Mouse (Mus musculus): Measurements from ENCODE around the gene Nek11. TPM values are rescaled to one million over a fixed set of nuclear protein-coding genes. Genes with fewer than 3 reads are reported as not detected.

Gene Nek11
- polyA plus RNA-seq, 1 experiment from 2014 or later = not detected

DNA sequence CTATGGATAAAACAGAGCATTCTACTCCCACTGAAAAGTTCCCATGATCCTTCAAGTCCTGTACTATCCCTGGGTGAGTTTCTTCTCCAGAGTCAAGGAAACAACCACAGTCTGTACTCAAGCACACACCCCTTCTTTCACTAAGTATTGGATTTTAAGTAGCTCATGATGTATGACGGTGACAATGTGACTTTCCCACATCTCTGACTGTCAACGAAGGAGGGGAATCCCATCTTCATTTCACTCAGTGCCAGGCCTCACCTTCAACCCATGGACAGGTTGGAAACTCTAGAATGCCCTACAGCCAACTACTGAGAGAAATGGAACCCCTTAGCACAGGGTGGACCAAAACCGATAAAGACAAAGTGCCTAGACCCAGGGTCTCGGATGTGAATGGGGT lies 29.1 kb downstream of the Nek11 start:
- no peak for ATAC-seq
- Histone ChIP-seq H3K9ac (replicated peaks) (no peak overlapping the region), H3K36me3 (replicated peaks; ENCODE audit: insufficient read depth, low read length) (no peaks in the 10 kb centered on the region), H3K9me3 (ENCODE audit: low read length) (no peaks in the 10 kb centered on the region), H3K27me3 (ENCODE audit: insufficient read depth, low read length) (no peaks in the 10 kb centered on the region), H3K4me1 (ENCODE audit: insufficient read depth) (no peaks in the 10 kb centered on the region), H3K4me2 (ENCODE audit: low read depth, low read length) (no peak overlapping the region), H3K4me3 (ENCODE audit: low read depth, low read length) (no peak overlapping the region), H3K27ac (ENCODE audit: low read depth) (no peak overlapping the region)
- TF ChIP-seq CTCF (IDR thresholded peaks at IDR 0.05; ENCODE audit: low read depth) (no peak), EP300 (IDR thresholded peaks at IDR 0.05; ENCODE audit: low read depth) (no peak)
- DNase-seq = no peak
- 70% methylated on average over 4 of the region's 4 CpGs for WGBS (ENCODE audit: insufficient replicate concordance)

DNA sequence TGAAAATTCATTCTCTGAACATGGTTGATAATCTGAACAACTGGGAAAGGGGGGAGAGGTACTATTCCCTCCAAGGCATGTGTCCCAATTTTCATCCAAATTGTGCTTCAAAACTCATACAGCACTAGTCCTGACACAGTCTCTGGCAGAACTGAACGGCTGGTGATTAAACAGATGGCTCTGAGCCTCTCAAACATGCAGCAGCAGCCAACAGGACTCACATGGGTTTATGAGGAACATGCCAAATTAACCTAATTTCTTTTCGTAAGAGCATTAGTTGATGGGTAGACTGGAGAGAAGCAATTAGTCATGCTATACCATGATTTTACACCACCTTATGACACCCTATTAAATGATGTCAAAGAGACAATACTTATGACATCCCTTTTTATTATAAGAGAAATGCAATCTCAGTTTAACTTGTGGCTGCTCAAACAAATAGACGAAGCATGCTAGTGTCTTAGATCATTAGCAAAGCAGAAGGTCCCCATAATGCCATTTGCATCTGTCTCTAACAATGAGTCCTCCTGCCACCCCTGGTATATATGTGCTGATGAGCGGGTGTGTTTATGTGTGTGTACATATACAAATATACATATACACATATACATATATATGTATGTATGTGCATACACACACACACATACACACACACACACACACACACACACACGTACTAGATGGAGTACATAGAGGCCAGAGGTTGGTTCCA lies 31.6 kb downstream of the Nek11 start:
- DNase-seq (no peak), ATAC-seq (no peak)
- no peak overlapping the region for H3K4me3 ChIP-seq (ENCODE audit: low read depth, low read length)
- no peak overlapping the region for H3K9ac ChIP-seq (replicated peaks)
- H3K27ac ChIP-seq (ENCODE audit: low read depth) = no peak overlapping the region
- H3K4me1 ChIP-seq (ENCODE audit: insufficient read depth) = no peaks in the 10 kb centered on the region
- H3K36me3 ChIP-seq (replicated peaks; ENCODE audit: insufficient read depth, low read length) = no peaks in the 10 kb centered on the region
- H3K9me3 ChIP-seq (ENCODE audit: low read length) = no peaks in the 10 kb centered on the region
- TF ChIP-seq EP300 (IDR thresholded peaks at IDR 0.05; ENCODE audit: low read depth) (no peak), CTCF (IDR thresholded peaks at IDR 0.05; ENCODE audit: low read depth) (no peak)
- no peaks in the 10 kb centered on the region for H3K27me3 ChIP-seq (ENCODE audit: insufficient read depth, low read length)
- H3K4me2 ChIP-seq (ENCODE audit: low read depth, low read length) = no peak overlapping the region
- 71% methylated on average over 5 of the region's 5 CpGs for WGBS (ENCODE audit: insufficient replicate concordance)

DNA sequence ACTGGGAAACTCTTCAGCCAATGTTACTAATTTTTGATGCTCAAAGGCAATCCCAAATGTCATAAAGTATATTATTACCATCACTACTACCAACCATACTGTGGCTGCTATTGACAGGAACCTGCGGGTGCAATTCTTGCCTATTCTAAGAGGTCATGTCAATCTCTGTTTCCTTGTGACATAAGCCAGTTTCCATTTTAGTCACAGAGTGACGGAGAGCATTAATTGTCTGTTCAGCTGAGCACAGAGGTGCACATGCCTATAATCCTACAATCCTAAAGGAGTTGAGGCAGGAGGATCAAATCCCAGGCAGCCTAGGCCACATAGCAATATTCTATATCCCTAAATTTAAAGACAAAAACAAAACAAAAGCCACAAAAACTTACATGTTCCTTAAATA lies 33.1 kb downstream of the Nek11 start:
- TF ChIP-seq EP300 (IDR thresholded peaks at IDR 0.05; ENCODE audit: low read depth) (no peak), CTCF (IDR thresholded peaks at IDR 0.05; ENCODE audit: low read depth) (no peak)
- H3K27ac ChIP-seq (ENCODE audit: low read depth) = no peak overlapping the region
- ATAC-seq (no peak), DNase-seq (no peak)
- H3K9ac ChIP-seq (replicated peaks) = no peak overlapping the region
- no peak overlapping the region for H3K4me2 ChIP-seq (ENCODE audit: low read depth, low read length)
- 76% methylated on average over 2 of the region's 2 CpGs for WGBS (ENCODE audit: insufficient replicate concordance)
- H3K4me1 ChIP-seq (ENCODE audit: insufficient read depth) = no peaks in the 10 kb centered on the region
- no peaks in the 10 kb centered on the region for H3K36me3 ChIP-seq (replicated peaks; ENCODE audit: insufficient read depth, low read length)
- H3K9me3 ChIP-seq (ENCODE audit: low read length) = no peaks in the 10 kb centered on the region
- H3K4me3 ChIP-seq (ENCODE audit: low read depth, low read length) = no peak overlapping the region
- H3K27me3 ChIP-seq (ENCODE audit: insufficient read depth, low read length) = no peaks in the 10 kb centered on the region

DNA sequence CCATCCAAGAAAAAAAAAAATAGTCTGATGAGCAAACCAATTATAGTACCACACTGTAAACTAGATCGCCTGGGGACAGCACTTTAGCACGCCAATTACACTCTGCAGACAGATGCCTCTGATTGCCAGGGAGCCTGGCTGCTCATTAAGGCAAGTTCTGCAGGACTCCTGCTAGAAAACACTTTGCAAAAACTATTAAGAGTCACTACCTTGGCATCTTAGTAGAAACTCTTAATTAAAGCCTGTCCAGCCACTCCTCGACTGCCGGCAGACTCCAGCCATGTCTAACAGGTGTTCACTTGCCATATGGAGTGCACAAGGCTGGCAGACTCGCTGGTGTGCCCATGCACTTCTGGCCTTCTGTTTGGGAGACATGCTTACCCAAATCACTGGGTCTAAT lies 46.3 kb downstream of the Nek11 start:
- ATAC-seq (no peak), DNase-seq (no peak)
- H3K4me3 ChIP-seq (ENCODE audit: low read depth, low read length) = no peak overlapping the region
- WGBS (ENCODE audit: insufficient replicate concordance) = 71% methylated on average over 5 of the region's 5 CpGs
- no peak overlapping the region for H3K27ac ChIP-seq (ENCODE audit: low read depth)
- H3K9ac ChIP-seq (replicated peaks) = no peak overlapping the region
- no peak overlapping the region for H3K4me2 ChIP-seq (ENCODE audit: low read depth, low read length)
- no peaks in the 10 kb centered on the region for H3K36me3 ChIP-seq (replicated peaks; ENCODE audit: insufficient read depth, low read length)
- H3K27me3 ChIP-seq (ENCODE audit: insufficient read depth, low read length) = no peaks in the 10 kb centered on the region
- no peaks in the 10 kb centered on the region for H3K9me3 ChIP-seq (ENCODE audit: low read length)
- TF ChIP-seq CTCF (IDR thresholded peaks at IDR 0.05; ENCODE audit: low read depth) = no peak
- H3K4me1 ChIP-seq (ENCODE audit: insufficient read depth) = no peaks in the 10 kb centered on the region

DNA sequence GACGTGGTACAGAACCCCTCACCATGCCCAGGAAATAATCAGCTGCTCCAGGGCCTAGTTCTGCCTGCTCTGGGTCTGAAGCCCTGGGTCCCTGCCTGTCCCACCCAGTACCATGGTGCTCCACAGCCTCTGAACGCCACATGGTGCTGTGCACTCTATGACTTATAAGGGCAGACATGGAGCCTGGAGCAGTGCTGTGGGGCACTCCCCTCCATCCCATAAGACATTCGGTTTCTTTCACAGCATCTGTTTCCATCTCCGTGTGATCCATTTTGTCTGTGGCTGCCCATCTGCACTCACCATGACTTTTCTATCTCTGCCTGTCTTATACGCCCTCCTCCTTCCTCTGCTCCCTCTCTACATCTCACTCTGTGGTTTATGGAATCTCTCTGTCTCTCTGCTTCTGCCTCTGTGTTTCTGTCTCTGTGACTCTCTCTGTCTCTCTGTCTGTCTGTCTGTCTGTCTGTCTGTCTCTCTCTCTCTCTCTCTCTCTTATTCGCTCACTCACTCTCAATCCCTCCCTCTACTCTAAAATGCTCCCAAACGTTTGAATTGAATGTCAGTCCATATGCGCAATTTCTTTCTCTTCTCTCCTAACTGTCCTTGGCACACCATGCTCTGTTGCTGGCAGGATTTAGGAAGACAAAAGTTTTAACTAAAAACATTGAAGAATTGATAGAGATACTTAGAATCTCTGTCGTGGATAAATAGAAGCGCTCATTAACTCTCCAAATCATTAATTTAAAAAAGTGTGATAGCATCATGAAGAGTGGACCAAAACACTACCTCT lies 46.9 kb downstream of the Nek11 start:
- Histone ChIP-seq H3K36me3 (replicated peaks; ENCODE audit: insufficient read depth, low read length) (no peaks in the 10 kb centered on the region), H3K27me3 (ENCODE audit: insufficient read depth, low read length) (no peaks in the 10 kb centered on the region), H3K27ac (ENCODE audit: low read depth) (no peak overlapping the region), H3K9me3 (ENCODE audit: low read length) (no peaks in the 10 kb centered on the region), H3K4me1 (ENCODE audit: insufficient read depth) (no peaks in the 10 kb centered on the region), H3K4me3 (ENCODE audit: low read depth, low read length) (no peak overlapping the region), H3K4me2 (ENCODE audit: low read depth, low read length) (no peak overlapping the region), H3K9ac (replicated peaks) (no peak overlapping the region)
- 69% methylated on average over 10 of the region's 10 CpGs for WGBS (ENCODE audit: insufficient replicate concordance)
- ATAC-seq = no peak
- DNase-seq = no peak
- no peak for TF ChIP-seq CTCF (IDR thresholded peaks at IDR 0.05; ENCODE audit: low read depth)
- TF ChIP-seq EP300 (IDR thresholded peaks at IDR 0.05; ENCODE audit: low read depth) = no peak

DNA sequence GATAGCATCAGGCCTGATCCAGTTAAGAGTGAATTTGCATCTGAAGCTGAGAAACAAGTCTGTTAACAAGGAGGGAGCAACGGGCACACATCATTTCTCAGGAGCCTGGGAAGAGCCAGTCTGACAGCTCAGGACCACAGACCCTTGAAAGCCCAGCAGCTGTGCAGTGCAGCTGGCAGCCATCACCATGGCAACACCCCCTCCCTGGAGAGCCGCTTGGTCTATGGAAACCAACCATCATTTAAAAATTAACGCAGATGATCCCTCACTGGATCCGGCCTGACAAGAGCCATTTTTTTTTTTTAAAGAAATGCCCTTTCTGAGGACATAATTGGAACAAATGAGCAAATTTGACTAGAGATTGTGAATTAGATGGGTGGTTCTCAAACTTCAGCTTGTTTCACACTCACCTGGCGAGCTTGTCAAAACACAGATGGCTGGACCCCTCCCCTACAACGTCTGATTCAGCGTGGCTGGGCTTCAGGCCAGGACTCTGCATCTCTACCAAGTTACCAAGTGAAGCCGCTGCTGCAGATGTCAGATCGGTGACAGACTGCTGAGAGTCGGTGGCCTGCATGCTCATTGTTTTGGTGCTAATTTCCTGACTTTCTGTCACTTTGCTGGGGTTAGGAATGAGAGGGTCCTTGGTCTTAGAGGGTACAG lies 52.2 kb downstream of the Nek11 start:
- no peak overlapping the region for H3K4me3 ChIP-seq (ENCODE audit: low read depth, low read length)
- H3K9ac ChIP-seq (replicated peaks) = no peak overlapping the region
- TF ChIP-seq CTCF (IDR thresholded peaks at IDR 0.05; ENCODE audit: low read depth) = no peak
- no peak for TF ChIP-seq EP300 (IDR thresholded peaks at IDR 0.05; ENCODE audit: low read depth)
- H3K27ac ChIP-seq (ENCODE audit: low read depth) = no peak overlapping the region
- no peak for ATAC-seq
- WGBS (ENCODE audit: insufficient replicate concordance) = 65% methylated on average over 10 of the region's 10 CpGs
- H3K27me3 ChIP-seq (ENCODE audit: insufficient read depth, low read length) = no peaks in the 10 kb centered on the region
- no peaks in the 10 kb centered on the region for H3K36me3 ChIP-seq (replicated peaks; ENCODE audit: insufficient read depth, low read length)
- no peak for DNase-seq
- no peak overlapping the region for H3K4me2 ChIP-seq (ENCODE audit: low read depth, low read length)
- no peaks in the 10 kb centered on the region for H3K4me1 ChIP-seq (ENCODE audit: insufficient read depth)
- no peaks in the 10 kb centered on the region for H3K9me3 ChIP-seq (ENCODE audit: low read length)
